Mouse (Mus musculus) cerebellum, postnatal 36 days (tissue): ENCODE measurements at regions not wholly inside any gene's neighbourhood (a gene's known extent, or its start where the extent isn't known, plus 50 kb on each side); places are given as distances from the start of the nearest gene placed in this dataset.
A peak's percentile ranks its signal among the peaks of the same experiment; 100 is the strongest.

Experiments used
- DNase-seq, 2 experiments: peaks; one replicate each; pipeline ENCODE4 v3.0.0; 2021 to 2022; ENCODE audit warnings: mixed read lengths in 2 of 2

DNA sequence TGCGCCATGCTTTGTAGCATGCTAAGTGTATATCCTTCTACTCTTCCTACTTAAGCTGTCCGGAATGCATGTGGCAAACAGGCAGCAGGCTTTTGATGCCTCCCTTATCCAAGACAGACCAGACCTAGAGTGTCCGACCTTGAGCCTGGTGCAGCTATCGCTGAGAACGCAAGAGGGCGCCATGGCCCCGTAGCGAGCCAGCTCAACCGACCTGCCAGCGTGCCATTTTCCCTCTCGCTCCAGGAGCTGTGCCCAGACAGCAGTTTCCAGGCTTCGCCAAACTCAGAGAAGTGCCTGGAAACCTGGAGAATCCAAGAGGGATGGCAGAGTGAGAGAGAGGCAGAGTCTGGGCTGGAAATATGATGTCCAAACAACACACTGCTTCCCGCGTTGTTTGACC is 155.8 kb upstream of the Gm12830 start:
- peak; percentile 58 to 59 for DNase-seq

DNA sequence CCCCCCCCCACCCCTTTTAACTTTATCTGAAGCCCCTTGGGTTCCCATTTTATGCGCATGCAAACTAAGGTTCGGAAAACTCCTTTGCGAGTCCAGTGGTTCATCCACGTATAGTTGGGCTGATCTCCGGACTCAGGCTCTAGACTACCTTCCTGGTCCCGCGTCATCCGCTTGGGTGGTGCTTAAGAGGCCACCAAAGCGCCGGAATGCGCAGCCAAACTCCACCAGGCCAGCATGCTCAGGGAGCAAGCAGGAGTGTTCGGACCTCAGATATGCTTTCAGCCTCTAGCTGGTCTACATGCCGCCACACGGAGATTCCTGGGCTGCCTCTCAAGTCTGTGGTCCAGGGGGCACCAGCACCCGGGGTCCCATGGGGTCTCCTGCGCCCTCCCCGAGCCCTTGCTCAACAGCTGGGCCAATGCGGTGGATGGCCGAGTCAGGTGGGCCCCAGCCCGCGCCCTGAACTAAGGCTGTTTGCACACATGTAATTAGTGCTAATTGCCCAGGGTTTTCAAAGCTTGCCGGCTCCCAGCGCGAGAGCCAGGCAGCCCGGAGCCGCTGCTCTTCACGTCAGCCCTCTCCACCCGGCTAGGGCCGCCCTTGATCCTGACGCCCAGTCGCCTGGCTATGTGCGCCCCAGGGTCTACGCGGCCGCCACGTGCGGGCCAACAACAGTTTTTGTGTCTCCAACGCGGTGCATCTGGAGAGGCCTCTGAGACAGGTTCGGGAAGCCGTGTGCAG is 155.1 kb upstream of the Gm12830 start:
- DNase-seq, result no peak

DNA sequence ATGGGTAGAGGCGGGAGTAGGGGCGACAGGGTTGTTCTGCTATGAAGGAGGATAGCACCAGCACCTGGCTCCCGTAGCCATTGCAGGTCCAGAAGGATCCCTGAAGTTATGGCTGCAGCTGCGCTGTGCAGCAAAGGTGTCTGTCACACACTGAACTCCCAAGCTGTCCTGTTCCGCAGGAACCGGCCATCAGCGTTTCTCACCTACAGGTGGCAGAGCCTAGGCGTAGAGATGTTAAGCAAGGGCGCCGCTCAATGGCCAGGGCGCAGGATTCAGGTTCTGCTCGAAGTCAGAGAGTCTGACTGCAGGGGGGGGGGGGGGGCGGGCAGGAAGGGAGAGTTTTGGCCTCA is 154.6 kb upstream of the Gm12830 start:
- DNase-seq, result no peak

DNA sequence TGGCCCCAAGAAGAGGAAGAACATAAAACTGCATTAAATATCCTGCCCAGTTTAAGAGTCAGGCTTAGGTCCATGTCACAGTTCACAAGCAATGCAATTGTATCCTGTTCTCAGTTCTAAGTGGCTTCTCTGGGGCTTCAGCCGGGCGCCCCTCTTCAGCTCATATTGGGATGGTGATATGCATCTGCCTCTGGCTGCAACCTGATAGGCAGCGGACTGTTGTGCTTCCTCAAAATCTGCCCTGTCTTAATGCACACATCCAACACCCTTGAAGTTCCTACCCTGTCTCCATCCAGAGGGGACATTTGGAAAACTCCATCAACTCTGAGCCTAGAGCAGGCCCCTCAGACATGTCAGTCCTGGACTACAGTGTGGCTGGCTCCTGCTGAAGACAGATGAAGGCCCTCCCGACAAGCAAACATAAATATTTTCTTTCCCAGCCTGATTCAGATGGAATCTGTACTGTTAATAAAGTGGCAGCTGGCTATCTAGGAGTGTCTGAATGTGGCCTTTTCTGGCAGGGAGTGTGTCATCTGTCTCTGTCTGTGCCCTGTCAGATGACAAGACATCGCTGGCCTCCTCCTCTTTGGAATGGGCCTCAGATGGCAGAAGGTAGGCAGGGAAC is 149.3 kb upstream of the Gm12830 start:
- DNase-seq, result no peak

DNA sequence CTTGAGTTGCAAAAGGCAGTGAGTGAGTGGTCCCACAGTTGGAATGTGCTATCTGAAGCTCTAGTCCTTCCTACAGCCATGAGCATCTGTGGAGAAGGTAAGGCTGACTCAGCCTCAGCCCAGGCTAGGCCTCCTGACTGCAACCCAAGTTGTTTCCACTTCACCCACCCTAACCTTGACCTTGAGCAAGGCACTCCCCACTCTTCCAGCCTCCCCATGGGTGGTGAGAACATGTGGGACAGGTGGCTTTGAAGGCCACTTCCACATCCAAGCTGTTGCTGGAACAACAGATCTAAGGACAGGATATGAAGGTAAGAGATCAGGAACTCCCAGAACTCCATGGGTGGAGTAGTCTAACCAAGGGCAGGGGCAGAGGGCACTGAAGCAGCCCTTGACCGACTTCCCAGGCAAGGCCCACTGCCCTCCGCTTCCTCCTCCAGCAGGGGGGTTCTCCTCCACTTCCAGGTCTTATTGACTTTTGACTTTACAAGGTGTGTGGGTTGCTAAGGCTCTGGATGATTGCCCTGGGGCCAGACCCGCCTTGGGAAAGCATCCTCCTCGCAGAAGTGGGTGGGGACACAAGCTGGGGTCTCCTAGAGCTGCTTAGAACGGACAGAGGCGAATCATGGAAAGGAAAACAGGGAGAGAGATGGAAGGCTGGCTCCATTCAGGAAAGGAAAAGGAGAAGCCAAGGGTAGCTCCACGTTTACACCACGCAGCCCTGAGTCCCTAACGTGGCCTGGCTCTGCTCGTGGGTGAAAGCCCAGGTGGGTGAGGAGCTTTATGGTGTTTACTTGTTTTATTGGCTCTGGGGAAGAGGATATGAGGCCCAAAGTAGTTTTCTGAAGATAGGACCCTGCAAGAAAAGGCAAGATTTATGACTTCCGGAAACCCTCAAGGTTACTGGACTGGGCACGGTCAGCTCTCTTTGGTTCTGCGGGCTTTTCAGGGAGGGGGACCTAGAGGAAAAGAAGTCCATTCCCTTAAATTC is 144.3 kb upstream of the Gm12830 start:
- no peak for DNase-seq

DNA sequence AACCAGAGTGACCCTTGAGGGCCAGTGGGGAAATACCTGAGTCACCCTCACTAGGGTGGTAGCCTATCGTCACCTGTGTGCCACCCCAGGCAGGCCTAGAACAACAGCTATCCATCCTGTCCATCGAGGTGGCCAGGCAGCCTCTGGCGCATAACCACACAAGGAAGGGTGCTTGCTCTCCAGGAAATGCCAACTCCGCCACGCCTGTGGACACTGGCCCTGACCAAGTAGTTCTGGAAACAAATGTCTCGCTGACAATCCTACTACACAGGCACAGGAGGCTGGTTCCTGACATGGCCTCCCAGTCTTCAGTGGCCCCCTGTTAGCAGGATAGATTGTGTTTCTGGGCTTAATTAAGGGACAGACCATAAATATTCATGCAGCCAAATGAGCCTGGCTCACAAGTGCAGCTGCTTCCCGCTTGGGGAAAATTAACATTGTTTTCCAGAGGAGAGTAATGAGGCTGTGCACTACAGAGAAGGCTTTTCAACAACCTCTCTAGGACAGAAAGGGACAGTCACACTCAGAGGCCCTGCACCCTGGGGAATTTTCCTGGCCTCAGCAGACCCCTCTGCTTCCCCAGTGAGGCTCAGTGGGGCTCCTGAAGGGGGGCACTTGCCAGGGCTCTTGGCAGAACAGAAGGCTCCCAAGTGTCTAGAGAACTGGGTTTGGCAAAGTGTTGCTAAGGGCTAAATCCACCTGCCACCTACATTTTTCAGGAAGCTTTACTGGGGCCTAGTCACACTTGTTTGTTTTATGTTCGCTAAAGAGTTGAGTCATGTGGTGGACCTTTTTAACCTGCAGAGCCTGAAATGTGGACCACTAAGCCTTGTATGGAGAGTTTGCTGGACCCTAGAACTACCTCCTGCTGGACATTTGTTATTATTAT is 143.2 kb upstream of the Gm12830 start:
- DNase-seq, result no peak

DNA sequence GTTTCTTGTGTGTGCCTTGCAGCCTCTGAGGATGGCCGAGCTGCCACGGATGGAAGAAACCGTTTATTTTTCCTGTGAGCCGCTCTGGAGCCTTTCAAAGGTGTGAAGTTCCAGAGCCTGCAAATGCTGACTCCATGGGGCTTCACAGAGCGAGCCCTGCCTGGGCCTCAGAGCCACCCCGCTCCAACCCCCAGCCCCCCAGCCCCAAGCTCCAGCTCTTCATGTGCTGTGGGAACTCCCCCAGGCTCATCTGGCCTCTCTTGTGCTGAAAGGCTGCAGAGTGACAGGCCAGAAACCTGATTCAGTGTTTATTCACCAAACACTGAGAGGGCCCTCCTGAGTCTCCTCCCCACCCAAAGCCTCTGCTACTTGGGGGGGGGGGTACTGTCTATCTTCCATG is 141.2 kb upstream of the Gm12830 start:
- DNase-seq, result no peak

DNA sequence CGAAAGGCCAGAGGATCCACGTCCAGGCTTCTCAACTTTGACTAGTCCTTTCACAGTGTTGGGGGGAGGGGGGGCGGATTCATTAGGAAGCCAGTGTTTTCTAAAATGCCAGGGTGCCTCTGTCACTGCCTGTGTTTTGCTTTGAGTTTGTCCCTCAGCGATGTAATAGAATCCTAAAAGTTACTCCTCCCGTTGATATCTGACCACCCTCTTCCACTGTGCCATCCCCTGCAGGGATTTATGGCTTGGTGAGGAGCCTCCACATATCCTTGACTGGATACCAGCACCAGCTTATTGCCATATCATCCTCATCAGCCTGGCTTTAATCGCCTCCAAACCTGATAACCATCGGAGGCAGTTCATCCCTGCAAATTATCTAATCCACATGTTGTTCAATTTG is 138.6 kb upstream of the Gm12830 start:
- no peak for DNase-seq

DNA sequence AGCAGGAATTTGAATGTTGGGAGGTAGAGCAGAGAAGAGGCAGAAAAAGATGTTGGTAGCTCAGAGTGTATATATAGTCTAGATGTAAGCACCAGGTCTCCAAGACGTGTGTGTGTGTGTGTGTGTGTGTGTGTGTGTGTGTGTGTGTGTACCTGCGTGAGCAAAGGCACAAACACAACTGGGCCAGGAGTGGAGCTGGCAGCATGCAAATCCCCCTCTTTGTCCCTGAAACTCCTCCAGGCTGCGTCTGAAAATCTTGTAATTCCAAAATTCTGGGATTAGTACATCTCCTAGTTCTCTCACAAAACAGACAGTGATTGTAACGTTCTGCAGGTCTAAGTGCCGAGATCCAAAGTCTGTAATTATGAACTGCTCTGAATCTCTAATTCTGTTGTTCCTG is 137.8 kb upstream of the Gm12830 start:
- no peak for DNase-seq

DNA sequence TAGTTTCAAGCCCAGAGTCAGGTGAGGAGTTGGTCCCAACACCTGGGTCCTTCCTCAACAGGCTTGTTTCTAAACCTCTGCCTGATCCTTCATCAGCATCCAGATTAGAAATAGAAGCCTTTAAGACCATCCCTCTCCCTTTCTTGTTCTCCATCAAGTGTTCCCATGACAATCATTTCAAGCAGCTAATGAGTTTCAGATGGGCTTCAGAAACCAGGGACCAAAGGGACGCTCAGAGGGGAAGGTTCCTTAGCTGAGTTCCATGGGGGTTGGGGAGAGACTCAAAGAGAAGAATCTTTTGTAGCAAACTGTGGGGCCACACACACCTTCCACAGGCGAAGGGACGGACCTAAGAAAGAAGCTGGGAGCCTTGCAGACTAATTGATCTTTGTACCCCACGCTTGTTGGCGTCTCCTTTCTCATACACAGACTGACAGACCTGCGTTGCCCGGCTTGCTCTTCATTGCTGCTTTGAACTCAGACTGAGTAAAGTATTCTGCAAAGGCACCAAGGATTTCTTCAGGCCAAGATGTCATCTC is 136.6 kb upstream of the Gm12830 start:
- DNase-seq, result no peak

DNA sequence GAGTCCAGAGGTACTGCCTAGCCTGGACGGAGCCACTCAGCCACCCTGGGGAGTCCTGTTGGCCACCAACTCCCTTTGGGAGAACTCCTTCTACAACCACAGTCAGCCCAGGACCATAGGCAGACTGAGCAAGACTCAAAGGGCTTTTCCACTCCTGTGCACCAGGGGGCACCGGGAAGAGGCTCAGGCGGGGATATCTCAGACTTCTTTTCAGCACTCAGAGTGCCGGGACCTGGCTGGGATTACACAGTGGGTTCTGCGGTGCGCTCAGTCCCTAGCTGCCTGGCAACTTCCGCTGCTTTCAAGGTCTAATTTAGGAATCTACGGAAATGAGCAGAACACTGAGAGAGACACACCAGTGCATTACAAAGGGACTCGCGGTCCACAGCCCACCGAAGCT is 136.1 kb upstream of the Gm12830 start:
- no peak for DNase-seq

DNA sequence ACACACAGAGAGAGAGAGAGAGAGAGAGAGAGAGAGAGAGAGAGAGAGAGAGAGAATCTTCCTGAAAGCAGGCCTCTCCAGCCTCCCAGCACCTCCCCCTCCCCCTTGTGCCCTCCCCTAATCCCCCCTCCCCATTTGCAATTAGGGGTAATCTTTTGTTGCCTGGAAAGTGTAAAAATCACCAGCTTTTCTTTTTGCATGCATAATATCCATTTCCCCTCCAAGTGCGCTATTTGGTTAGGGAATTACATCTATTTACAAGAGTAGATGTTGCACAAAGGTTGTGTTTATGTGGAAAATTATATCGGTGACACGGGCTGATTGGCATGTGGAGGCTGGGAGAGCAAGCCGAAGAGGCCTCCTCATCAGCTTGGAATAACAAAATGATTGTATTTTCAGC is 135.4 kb upstream of the Gm12830 start:
- no peak for DNase-seq

DNA sequence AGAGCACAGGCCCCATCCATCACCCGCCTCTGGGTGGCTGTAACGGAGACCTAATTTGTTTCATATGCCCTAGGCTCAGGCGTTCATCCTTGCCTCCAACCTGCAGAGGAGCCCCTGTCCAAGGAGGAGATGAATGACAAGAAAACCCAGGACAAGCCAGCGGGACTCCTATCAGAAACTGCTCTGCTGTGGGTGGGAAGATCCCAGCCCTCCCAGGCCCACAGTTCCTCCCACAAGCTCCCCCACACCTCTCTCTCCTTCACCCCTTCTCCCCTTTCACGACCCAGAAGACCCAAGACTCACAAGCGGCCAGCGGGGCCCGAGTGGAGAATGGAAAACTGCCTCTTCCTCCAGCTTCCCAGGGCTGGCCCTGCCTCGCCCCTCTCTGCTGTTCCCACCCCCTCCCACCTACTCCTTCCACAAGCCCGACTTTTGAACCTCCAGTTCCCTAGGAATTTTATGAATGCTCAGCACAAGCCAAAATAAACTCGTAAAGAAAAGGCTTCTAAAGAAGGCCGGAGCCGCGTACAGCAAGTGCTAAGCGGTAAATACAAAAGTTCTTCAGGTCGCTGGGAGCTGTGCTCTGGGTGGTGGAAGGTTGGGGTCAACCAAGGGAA is 133.1 kb upstream of the Gm12830 start:
- DNase-seq, result no peak

DNA sequence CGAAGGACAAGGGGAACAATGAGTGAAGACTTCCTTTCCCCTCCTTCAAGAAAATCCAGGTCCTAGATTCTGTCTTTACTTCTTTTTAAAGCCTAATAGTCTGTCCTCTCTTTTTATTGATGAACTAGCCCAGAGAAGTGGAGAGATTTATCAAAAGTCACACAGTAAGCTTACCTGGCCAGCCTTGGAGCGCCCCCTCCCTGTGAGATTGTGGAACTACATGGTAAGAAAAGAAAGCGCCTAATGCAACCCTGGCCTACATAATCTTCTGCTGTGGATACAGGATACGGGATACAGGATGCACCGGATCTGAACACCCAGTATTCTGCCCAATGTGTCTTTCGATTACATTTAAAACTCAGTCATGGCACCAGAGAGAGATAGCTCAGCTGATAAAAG is 132.6 kb upstream of the Gm12830 start:
- no peak for DNase-seq

DNA sequence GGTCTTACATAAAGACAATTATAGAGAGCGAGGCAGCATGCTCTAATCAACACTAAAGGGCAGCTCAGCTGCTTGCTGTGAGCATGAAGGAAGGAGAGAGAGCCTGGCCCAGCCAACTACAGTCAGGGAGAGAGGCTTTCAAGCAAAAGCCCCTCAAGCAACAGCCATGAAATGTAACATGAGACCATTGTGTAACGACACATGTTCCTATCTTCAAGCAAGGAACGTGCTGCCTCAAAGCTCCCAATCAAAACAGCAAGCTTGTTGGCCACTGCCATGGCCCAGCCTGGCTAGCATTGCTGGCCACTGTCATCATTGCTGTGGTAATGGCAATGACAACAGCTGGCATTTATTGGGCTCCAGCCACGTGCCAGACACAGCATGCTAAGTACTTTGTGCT is 115.9 kb upstream of the Gm12830 start:
- DNase-seq, result no peak

DNA sequence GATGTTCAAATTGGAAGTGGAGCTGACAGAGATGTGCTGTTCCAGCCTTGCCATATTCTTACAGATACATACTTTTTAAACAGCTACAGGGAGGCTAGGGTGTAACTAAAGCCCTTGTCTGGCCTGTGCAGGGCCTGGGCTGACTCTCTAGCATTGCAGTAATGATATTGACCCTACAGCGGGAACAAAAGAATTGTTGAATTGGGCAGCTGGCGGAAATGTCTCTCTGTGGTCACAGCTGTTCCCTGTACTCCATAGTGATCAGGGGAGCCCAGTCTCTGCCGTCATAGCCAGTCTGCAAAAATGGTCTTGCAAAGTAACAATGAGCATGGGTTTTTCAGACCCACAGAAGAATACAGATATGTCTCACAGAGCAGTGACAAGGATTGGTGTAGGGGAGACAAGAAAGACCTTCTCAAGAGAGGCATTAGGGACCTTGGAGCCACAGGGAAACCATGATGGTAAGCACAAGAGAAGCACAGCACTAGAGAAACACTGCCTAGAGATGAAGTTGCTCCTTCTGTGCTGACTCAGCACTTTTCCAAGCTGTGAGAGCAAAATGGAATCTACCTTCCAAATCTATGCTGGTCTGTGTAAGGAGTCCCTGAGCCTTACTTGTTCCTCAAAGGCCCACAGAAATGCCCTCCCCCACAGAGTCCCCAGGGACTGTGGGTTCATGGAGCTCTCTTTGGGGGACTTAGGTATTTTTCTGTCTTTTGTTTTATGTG is 111.2 kb upstream of the Gm12830 start:
- no peak for DNase-seq

DNA sequence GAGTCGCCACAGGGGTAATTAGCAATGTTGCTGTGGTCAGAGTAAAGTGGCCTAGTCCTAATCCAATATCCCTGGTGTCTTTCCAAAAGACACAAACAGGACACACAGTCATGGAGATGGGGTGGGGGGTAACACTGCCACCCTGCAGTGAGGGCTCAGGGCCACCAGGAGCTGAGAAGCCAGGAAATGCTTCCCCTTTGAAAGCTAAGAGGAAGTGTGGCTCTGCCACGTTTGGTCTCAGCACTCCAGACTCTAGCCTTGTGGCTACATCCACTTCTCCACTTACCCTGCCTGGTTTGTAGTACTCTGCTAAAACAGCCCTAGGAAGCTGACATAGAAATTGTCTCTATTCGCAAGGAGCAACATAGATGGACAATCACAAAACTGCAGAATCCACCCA is 110.4 kb upstream of the Gm12830 start:
- DNase-seq, result no peak

DNA sequence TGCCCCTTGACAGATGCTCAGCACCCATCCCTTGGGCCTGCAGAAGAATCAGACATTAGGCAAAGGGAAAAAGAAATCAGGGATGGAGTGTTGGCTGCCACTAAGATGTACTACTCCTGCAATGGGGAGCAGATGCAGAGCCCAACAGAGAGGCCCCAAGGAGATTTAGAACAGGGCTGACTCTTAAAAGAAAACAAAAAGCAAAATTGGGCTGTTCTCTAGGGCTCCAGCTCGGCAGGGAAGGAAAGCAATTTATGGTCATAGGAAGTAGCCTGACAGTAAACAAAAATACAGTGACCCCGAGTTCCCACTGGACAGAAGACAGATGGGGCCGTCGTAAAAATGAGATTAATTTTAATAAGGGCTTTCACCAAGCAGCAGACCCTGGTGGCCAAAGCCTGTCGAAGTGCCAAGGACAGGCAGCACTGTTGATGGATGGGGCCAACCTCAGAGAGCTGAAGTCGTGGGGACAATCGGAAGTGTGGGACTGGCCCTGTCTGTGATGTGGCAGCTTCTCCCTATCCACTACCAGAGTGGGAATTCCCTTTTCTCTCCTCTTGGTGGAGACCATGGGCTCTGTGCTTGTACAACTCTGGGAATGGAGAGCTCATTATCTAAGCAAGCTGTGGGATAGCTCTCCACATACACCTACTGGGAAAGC is 109.4 kb upstream of the Gm12830 start:
- no peak for DNase-seq

DNA sequence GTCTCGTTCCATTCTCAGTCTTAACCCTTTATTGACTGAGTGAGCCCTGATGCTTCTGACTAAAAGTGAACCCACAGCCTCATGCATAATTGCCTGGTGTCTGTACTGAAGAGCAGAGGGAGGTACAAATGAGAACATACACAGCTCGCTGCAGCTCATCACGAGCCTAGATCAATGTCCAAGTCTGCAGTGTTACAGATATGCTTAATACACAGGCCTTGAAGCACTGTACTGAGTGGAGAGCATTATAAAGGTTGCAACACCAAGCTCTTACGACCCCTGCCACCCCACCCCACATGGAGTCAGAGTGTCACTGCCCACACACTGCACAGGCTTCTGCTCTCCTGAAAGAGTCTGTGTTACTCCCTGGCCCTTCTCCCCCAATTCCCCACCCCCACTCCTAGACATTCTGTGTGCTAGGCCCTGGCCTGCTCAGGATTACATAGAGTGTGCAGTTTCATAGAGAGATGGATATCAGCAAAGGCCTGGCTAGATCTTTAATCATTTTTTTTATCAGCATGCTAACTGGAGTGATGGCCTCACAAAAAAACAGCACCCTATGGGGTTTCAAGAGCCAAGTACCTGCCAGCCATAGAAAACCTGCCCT is 108.5 kb upstream of the Gm12830 start:
- no peak for DNase-seq

DNA sequence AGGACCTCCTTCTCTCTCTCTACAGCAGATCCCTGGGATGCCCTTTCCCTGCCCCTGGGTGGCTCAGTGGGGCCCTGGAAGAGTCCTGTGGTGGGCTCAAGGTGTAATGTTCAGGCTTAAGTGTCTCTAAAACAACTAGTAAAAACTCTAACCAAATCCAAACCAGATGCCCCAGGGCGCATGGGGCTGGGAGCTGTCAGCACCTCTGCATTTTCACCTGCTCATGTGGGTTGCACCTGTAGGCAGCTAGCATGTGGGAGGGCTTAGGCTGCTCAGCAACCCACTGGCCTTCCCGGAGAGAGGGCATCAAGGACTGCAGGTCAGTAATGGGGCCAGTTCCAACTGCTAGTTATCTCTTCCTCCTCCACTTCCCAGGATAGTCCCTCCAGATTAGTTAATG is 104.8 kb upstream of the Gm12830 start:
- DNase-seq, result no peak
